Mouse (Mus musculus) liver, embryonic 14.5 days (tissue): ENCODE results near the gene Slc9a1. TPM values are rescaled to one million over a fixed set of nuclear protein-coding genes. Genes with fewer than 3 reads are reported as not detected.

Source experiments
- ATAC-seq: fragments of 200-750 bp; cut with Nextera tagmentation; 2 replicates; pipeline ENCODE4 v1.8.0; 2017; ENCODE audit warnings: moderate number of reproducible peaks, mild to moderate bottlenecking, moderate library complexity; ENCODE audit not compliant: insufficient read depth
- DNase-seq, 3 experiments: peaks; one replicate each; pipeline ENCODE4 v3.0.0-alpha.2; 2012 to 2013; ENCODE audit warnings: low read depth in 3 of 3, low spot score in 3 of 3
- H3K27ac ChIP-seq: fragments of 300-500 bp; sonication (generic); 2 replicates; pipeline ENCODE4 v1.5.1; 2014; ENCODE audit warnings: moderate library complexity, mild to moderate bottlenecking, control low read depth, inconsistent platforms
- H3K27me3 ChIP-seq: fragments of 300-500 bp; sonication (generic); 2 replicates; pipeline ENCODE4 v1.6.1; 2014; ENCODE audit warnings: mild to moderate bottlenecking, low read length, moderate library complexity; ENCODE audit not compliant: control insufficient read depth, insufficient read depth
- H3K36me3 ChIP-seq: fragments of 300-500 bp; sonication (generic); replicated peaks from 2 replicates; pipeline ENCODE4 v1.6.1; 2014; ENCODE audit warnings: low read depth; ENCODE audit not compliant: control insufficient read depth, insufficient read depth
- H3K4me1 ChIP-seq, 2 experiments: fragments of 200-500 bp in 1 of 2; fragments of 300-500 bp in 1 of 2; sonication (generic) in 1 of 2; replicated peaks; 2 replicates each; pipeline ENCODE4 v1.6.1; 2012 to 2014; ENCODE audit warnings: antibody characterized with exemption in 1 of 2, inconsistent platforms in 1 of 2, low read length in 1 of 2; ENCODE audit not compliant: control insufficient read depth in 2 of 2, insufficient read depth in 2 of 2
- H3K4me2 ChIP-seq: fragments of 300-500 bp; sonication (generic); 2 replicates; pipeline ENCODE4 v1.6.1; 2014; ENCODE audit warnings: low read depth, mild to moderate bottlenecking, control low read depth, moderate library complexity
- H3K4me3 ChIP-seq, 2 experiments: fragments of 200-500 bp in 1 of 2; fragments of 300-500 bp in 1 of 2; sonication (generic) in 1 of 2; 2 replicates each; pipeline ENCODE4 v1.5.1; 2012 to 2014; ENCODE audit warnings: low read depth in 2 of 2, low read length in 2 of 2, mild to moderate bottlenecking in 2 of 2, control low read depth in 1 of 2, inconsistent platforms in 1 of 2, moderate library complexity in 1 of 2; ENCODE audit not compliant: insufficient read depth in 1 of 2
- H3K9ac ChIP-seq: fragments of 300-500 bp; sonication (generic); replicated peaks from 2 replicates; pipeline ENCODE4 v1.6.1; 2014; ENCODE audit warnings: mild to moderate bottlenecking, control low read depth, moderate library complexity
- H3K9me3 ChIP-seq: fragments of 300-500 bp; sonication (generic); 2 replicates; pipeline ENCODE4 v1.6.1; 2016; ENCODE audit warnings: low read length, mixed read lengths; ENCODE audit not compliant: control insufficient read depth
- CTCF ChIP-seq: IDR thresholded peaks from 2 replicates; pipeline ENCODE4 v1.5.1; 2016; ENCODE audit warnings: antibody characterized with exemption, low read depth, control low read depth
- EP300 ChIP-seq: IDR thresholded peaks from 2 replicates; pipeline ENCODE4 v1.6.1; 2016; ENCODE audit warnings: antibody characterized with exemption, low read depth
- WGBS: fragments of 180-500 bp; shearing (Covaris S2); extraction: QIAGEN DNeasy Blood & Tissue Kit; methylation state at CpG from one replicate; pipeline ENCODE4 v1.1.7; 2014; ENCODE audit not compliant: insufficient replicate concordance; 5-methylcytosine and 5-hydroxymethylcytosine counted together
- polyA plus RNA-seq, 2 experiments: library from polyadenylated mRNA; depleted of rRNA in 1 of 2; stranded (reverse) in 1 of 2; unstranded in 1 of 2; fragments of >200 nt; fragmentation: Nextera tagmentation in 1 of 2; extraction: Ambion mirVana in 1 of 2; gene quantifications; 2 replicates each; pipeline versions ENCODE4 v1.2.1 to v1.2.3; 2012 to 2014

Slc9a1 gene
- polyA plus RNA-seq, 2 experiments = 2.1 to 6.7 TPM

- Histone ChIP-seq H3K9ac (no peak overlapping the region), H3K9me3 (no peaks in the 10 kb centered on the region), H3K4me3 (no peak overlapping the region), H3K36me3 (no peaks in the 10 kb centered on the region), H3K27ac (no peak overlapping the region), H3K4me2 (no peak overlapping the region), H3K4me1 (no peaks in the 10 kb centered on the region), H3K27me3 (no peaks in the 10 kb centered on the region; the same call in none of the 2 replicates)
- WGBS = 8% methylated on average over 17 of the region's 17 CpGs
- ATAC-seq = no peak
- TF ChIP-seq CTCF (no peak), EP300 (no peak)
- no peak for DNase-seq
These were observed 70.2 kb downstream of the Slc9a1 start for GRCm38 (mm10) chr4:133439460-133440376.

GRCm38 (mm10) chr4:133440377-133440795 lies 70.9 kb downstream of the Slc9a1 start:
- no peak overlapping the region for H3K27ac ChIP-seq
- no peak for ATAC-seq

GRCm38 (mm10) chr4:133442194-133442593 lies 72.7 kb downstream of the Slc9a1 start:
- WGBS = 51% methylated on average over 3 of the region's 3 CpGs
- H3K4me3 ChIP-seq = no peak overlapping the region
- no peak for ATAC-seq
- no peak for DNase-seq
- H3K9me3 ChIP-seq = no peaks in the 10 kb centered on the region
- H3K36me3 ChIP-seq = no peaks in the 10 kb centered on the region
- H3K27ac ChIP-seq = no peak overlapping the region
- no peak overlapping the region for H3K9ac ChIP-seq
- H3K4me1 ChIP-seq = no peaks in the 10 kb centered on the region
- no peak for TF ChIP-seq EP300
- TF ChIP-seq CTCF = no peak
- H3K4me2 ChIP-seq = no peak overlapping the region
- no peaks in the 10 kb centered on the region; the same call in none of the 2 replicates for H3K27me3 ChIP-seq

More at GRCm38 (mm10) chr4:133440377-133440795, 70.9 kb downstream of the Slc9a1 start:
- no peak for DNase-seq
- no peaks in the 10 kb centered on the region for H3K36me3 ChIP-seq
- no peaks in the 10 kb centered on the region for H3K9me3 ChIP-seq
- no peak overlapping the region for H3K4me3 ChIP-seq
- TF ChIP-seq EP300 (no peak), CTCF (no peak)
- H3K4me1 ChIP-seq = no peaks in the 10 kb centered on the region
- H3K27me3 ChIP-seq = no peaks in the 10 kb centered on the region; the same call in none of the 2 replicates
- H3K9ac ChIP-seq = no peak overlapping the region
- 8% methylated on average over 6 of the region's 6 CpGs for WGBS
- no peak overlapping the region for H3K4me2 ChIP-seq

DNA sequence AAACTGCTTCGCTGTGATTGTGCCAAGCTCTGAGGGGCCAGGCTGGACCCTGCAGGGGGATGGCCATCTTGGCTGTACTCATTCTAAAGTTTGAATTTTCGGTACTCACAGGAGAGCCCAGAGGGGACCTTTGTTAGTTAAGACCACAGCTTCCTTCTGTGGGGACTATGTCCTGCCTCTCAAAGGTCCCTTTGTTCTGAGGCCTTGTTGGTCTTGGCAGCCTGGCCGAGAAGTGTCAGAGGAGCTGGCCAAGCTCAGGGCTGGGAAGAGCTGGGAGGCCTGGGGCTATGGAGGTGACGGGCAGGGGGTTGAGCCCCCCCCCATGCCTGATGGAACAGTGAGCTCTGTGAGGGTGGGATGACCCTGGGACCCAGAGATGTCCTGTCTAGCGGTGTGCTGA lies 73.6 kb downstream of the Slc9a1 start:
- no peak for DNase-seq
- Histone ChIP-seq H3K4me3 (no peak overlapping the region), H3K4me2 (no peak overlapping the region), H3K36me3 (no peaks in the 10 kb centered on the region), H3K4me1 (no peaks in the 10 kb centered on the region), H3K9ac (no peak overlapping the region), H3K27ac (no peak overlapping the region), H3K9me3 (no peaks in the 10 kb centered on the region), H3K27me3 (no peaks in the 10 kb centered on the region; the same call in none of the 2 replicates)
- TF ChIP-seq CTCF (no peak), EP300 (no peak)
- no peak for ATAC-seq
- 55% methylated on average over 5 of the region's 5 CpGs for WGBS

DNA sequence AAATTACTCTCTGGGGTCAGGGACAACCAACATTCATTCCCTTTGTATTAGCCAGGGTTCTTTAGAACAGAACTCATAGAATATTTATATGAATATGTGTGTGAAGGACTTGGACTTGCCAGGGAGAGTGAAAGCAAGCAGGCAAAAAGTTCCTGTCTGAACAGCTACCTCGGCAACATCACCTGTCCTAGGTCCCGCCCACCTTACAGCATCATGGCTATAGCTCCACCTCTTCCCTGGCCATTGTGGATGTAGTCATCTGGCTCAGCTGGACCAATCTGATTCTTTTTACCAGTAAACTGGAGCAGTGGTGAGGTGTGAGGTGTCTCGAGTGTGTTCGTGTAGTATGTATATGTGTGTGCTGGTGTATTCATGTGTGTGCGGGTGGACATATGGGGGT lies 76.2 kb downstream of the Slc9a1 start:
- Histone ChIP-seq H3K4me3 (no peak overlapping the region), H3K27ac (no peak overlapping the region), H3K36me3 (no peaks in the 10 kb centered on the region), H3K27me3 (no peaks in the 10 kb centered on the region; the same call in 1 of the 2 replicates), H3K9me3 (no peaks in the 10 kb centered on the region), H3K4me1 (no peaks in the 10 kb centered on the region), H3K9ac (no peak overlapping the region), H3K4me2 (no peak overlapping the region)
- no peak for TF ChIP-seq EP300
- TF ChIP-seq CTCF = no peak
- no peak for DNase-seq
- no peak for ATAC-seq
- WGBS = 65% methylated on average over 5 of the region's 5 CpGs
